Mouse (Mus musculus) CD4-positive, CD25-positive, alpha-beta regulatory T cell, adult 4 months (primary cell): ENCODE results near the gene Csrnp2. TPM values are rescaled to one million over a fixed set of nuclear protein-coding genes. Genes with fewer than 3 reads are reported as not detected.
A peak's percentile ranks its signal among the peaks of the same experiment; 100 is the strongest.
"Not testable (repeated sequence)": the region's sequence is repeated elsewhere in the genome, so short reads cannot be mapped to it uniquely, and the experiment has no call there.

Source experiments
- ATAC-seq: one replicate; pipeline ENCODE4 v1.8.0; 2017
- polyA plus RNA-seq, 2 experiments: library from polyadenylated mRNA; unstranded; fragments of 100-300 nt; shearing (Covaris generic); gene quantifications; one replicate each; pipeline ENCODE4 v1.2.1; 2017

Gene Csrnp2
- polyA plus RNA-seq: 1 to 10 TPM; 1.8 to 2.5 TPM

- ATAC-seq: peak; percentile 98
Observed at GRCm38 (mm10) chr15:100495102-100495501, at the start of gene Csrnp2. TSS of gene Csrnp2 (minus strand) at chr15:100495488.

GRCm38 (mm10) chr15:100543651-100544030 lies 48.4 kb upstream of the Csrnp2 start:
- not testable (repeated sequence) for ATAC-seq

- not testable (repeated sequence) for ATAC-seq
Observed at GRCm38 (mm10) chr15:100542876-100543650, 47.8 kb upstream of the Csrnp2 start.

GRCm38 (mm10) chr15:100541426-100541825 lies 46.1 kb upstream of the Csrnp2 start:
- ATAC-seq: no peak

- not testable (repeated sequence) for ATAC-seq
Observed at GRCm38 (mm10) chr15:100541001-100541400, 45.7 kb upstream of the Csrnp2 start.

- ATAC-seq: no peak
Observed at GRCm38 (mm10) chr15:100539411-100539810, 44.1 kb upstream of the Csrnp2 start.

- ATAC-seq: peak; percentile 43
Observed at GRCm38 (mm10) chr15:100537913-100538312, 42.6 kb upstream of the Csrnp2 start.

GRCm38 (mm10) chr15:100527900-100528299 lies 32.6 kb upstream of the Csrnp2 start:
- ATAC-seq: no peak

GRCm38 (mm10) chr15:100525405-100525804 lies 30.1 kb upstream of the Csrnp2 start:
- ATAC-seq: no peak

GRCm38 (mm10) chr15:100520306-100520705 lies 25.0 kb upstream of the Csrnp2 start:
- ATAC-seq: no peak

GRCm38 (mm10) chr15:100515121-100515520 lies 19.8 kb upstream of the Csrnp2 start:
- no peak for ATAC-seq

- ATAC-seq: no peak
Observed at GRCm38 (mm10) chr15:100513387-100513786, 18.1 kb upstream of the Csrnp2 start.

- no peak for ATAC-seq
Observed at GRCm38 (mm10) chr15:100510072-100510471, 14.8 kb upstream of the Csrnp2 start.

- ATAC-seq: no peak
Observed at GRCm38 (mm10) chr15:100508454-100509167, 13.3 kb upstream of the Csrnp2 start.

- not testable (repeated sequence) for ATAC-seq
Observed at GRCm38 (mm10) chr15:100499506-100499905, 4.2 kb upstream of the Csrnp2 start.

- no peak for ATAC-seq
Observed at GRCm38 (mm10) chr15:100494647-100495046, 641 bp downstream of the Csrnp2 start.

- no peak for ATAC-seq
Observed at GRCm38 (mm10) chr15:100491966-100492365, 3.3 kb downstream of the Csrnp2 start.

- no peak for ATAC-seq
Observed at GRCm38 (mm10) chr15:100489263-100489662, 6.0 kb downstream of the Csrnp2 start.

GRCm38 (mm10) chr15:100488297-100488696 lies 7.0 kb downstream of the Csrnp2 start:
- ATAC-seq: not testable (repeated sequence)

GRCm38 (mm10) chr15:100487050-100487449 lies 8.2 kb downstream of the Csrnp2 start:
- no peak for ATAC-seq

- ATAC-seq: no peak
Observed at GRCm38 (mm10) chr15:100486450-100486849, 8.8 kb downstream of the Csrnp2 start.

- ATAC-seq: no peak
Observed at GRCm38 (mm10) chr15:100485576-100485975, 9.7 kb downstream of the Csrnp2 start.

- no peak for ATAC-seq
Observed at GRCm38 (mm10) chr15:100478925-100479324, 16.4 kb downstream of the Csrnp2 start.

- ATAC-seq: no peak
Observed at GRCm38 (mm10) chr15:100478351-100478750, 16.9 kb downstream of the Csrnp2 start.
